In the genomic region with DNA sequence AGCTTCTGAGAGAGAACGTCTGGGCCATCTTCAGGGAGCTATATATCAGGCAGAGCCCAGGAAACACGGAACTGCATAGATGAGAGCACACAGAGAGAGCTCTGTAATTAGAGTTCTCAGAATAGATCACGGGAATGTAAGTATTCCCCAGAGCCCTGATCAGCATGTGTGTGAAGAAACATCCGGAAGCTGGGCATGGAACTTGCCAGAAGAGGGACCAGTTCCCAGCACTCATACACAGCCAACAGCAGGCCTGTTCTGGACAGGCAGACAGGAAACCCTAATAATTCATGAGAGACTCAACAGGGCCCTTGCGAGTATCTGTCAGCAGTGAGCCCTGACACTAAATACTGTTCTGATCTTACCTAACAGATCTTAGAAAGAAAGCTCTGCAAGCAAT, we compare ENCODE assay signal across 16 mouse cellular contexts.
DNase-seq lines count a peak whose midpoint lies in the region; ATAC-seq and TF ChIP-seq lines count a peak whose summit lies in the region.
"Had no signal": no experiment of that assay in that cellular context is flagged by ENCODE, and none has a peak within 500 bp of the region (broad histone marks: within the 10 kb centered on the region; RNA-seq: fewer than 3 reads in every experiment).

No protein-coding gene starts in this region.

- H3K36me3 ChIP-seq in heart, embryonic 12.5 days, result no peaks in the 10 kb centered on the region
- H3K36me3 ChIP-seq: heart, embryonic 13.5 days; limb, embryonic 15.5 days had no signal

- WGBS in heart, embryonic 12.5 days, result 65% methylated on average over 5 of the region's 5 CpGs
- 28% methylated on average over 5 of the region's 5 CpGs for WGBS in olfactory bulb, adult 2 months

- peak; percentile 15 to 39 for DNase-seq in heart, adult 18-20 months
- no peak for DNase-seq in left cerebral cortex, adult 2 months (ENCODE audit: extremely low spot score in 1 of 2, low spot score in 2 of 2)
- no peak for DNase-seq in left cerebral cortex, adult 8-10 months (ENCODE audit: low spot score in 2 of 2)
- peak; percentile 57 for DNase-seq in gastrocnemius, postnatal 25 days
- no peak for DNase-seq in lung, postnatal 36 days
- DNase-seq: adrenal gland, adult 8-10 months; cerebellum, adult 9-11 months; kidney, adult 9 months; liver, postnatal 0 days; right cerebral cortex, postnatal 4 days had no signal

- H3K4me1 ChIP-seq in heart, embryonic 12.5 days (replicated peaks), result no peaks in the 10 kb centered on the region
- 0 out of 2 replicates have a peak, but pooled peaks cover 2% of the 10 kb centered on the region for H3K4me1 ChIP-seq in olfactory bulb, adult 2 months (ENCODE audit: control insufficient read depth, insufficient read depth, low read length)
- H3K4me1 ChIP-seq: heart, embryonic 13.5 days; limb, embryonic 15.5 days had no signal

- TF ChIP-seq CTCF in left cerebral cortex, adult 2 months (IDR thresholded peaks at IDR 0.05), result no peak
- no peak for TF ChIP-seq CTCF in olfactory bulb, adult 2 months (IDR thresholded peaks at IDR 0.05; ENCODE audit: insufficient read depth, low read depth, low read length)

- H3K27ac ChIP-seq in heart, embryonic 12.5 days (ENCODE audit: poor library complexity, severe bottlenecking), result no peak overlapping the region
- H3K27ac ChIP-seq in left cerebral cortex, adult 2 months, result peak overlapping the region; percentile 4; the same call in 1 of the 2 replicates
- peak overlapping the region; percentile 36; the same call in 1 of the 2 replicates for H3K27ac ChIP-seq in olfactory bulb, adult 2 months (ENCODE audit: insufficient read depth, low read depth, low read length)
- H3K27ac ChIP-seq: heart, embryonic 13.5 days; limb, embryonic 15.5 days had no signal

- intact Hi-C loops in left cerebral cortex, adult 2 months (cut with DNase I), result no loop called here

- no peak overlapping the region for H3K4me2 ChIP-seq in heart, embryonic 12.5 days
- H3K4me2 ChIP-seq: heart, embryonic 13.5 days; limb, embryonic 15.5 days; midbrain, embryonic 11.5 days had no signal

- no peak for ATAC-seq in heart, embryonic 12.5 days (ENCODE audit: insufficient number of reproducible peaks, low FRiP score)
- ATAC-seq: hindbrain, embryonic 16.5 days; liver, postnatal 0 days had no signal

- no peak overlapping the region for H3K4me3 ChIP-seq in heart, embryonic 12.5 days
- no peak overlapping the region for H3K4me3 ChIP-seq in left cerebral cortex, adult 2 months
- no peak overlapping the region for H3K4me3 ChIP-seq in olfactory bulb, adult 2 months (ENCODE audit: insufficient read depth, low read depth, low read length)
- H3K4me3 ChIP-seq: heart, embryonic 13.5 days; limb, embryonic 15.5 days had no signal

- TF ChIP-seq POLR2A in olfactory bulb, adult 2 months (IDR thresholded peaks at IDR 0.05; ENCODE audit: insufficient read depth, low read depth, low read length), result no peak

- no peak overlapping the region for H3K9ac ChIP-seq in heart, embryonic 12.5 days
- H3K9ac ChIP-seq: heart, embryonic 13.5 days; limb, embryonic 15.5 days; liver, postnatal 0 days had no signal

- H3K9me3 ChIP-seq in heart, embryonic 12.5 days (replicated peaks), result no peaks in the 10 kb centered on the region
- H3K9me3 ChIP-seq: heart, embryonic 13.5 days; limb, embryonic 15.5 days had no signal

- no peaks in the 10 kb centered on the region for H3K27me3 ChIP-seq in heart, embryonic 12.5 days (replicated peaks)
- H3K27me3 ChIP-seq: heart, embryonic 13.5 days; limb, embryonic 15.5 days had no signal

Comparison
In these comparisons a context has a peak if more than half of its experiments do, and no peak if none do; other contexts are left out.
1. DNase-seq: peak in heart, adult 18-20 months (2 of 2) and gastrocnemius, postnatal 25 days (single experiment); none in left cerebral cortex, adult 2 months (0 of 2), left cerebral cortex, adult 8-10 months (0 of 2) and lung, postnatal 36 days (single experiment).